Mouse (Mus musculus) left cerebral cortex, postnatal 14 days (tissue): ENCODE results near the gene Pdcd6ip. TPM values are rescaled to one million over a fixed set of nuclear protein-coding genes. Genes with fewer than 3 reads are reported as not detected.
"Not testable (repeated sequence)": the region's sequence is repeated elsewhere in the genome, so short reads cannot be mapped to it uniquely, and the experiment has no call there.

Experiments
- DNase-seq, 2 experiments: peaks; one replicate each; pipeline ENCODE4 v3.0.0; 2021 to 2022; ENCODE audit warnings: low spot score in 2 of 2, mixed read lengths in 1 of 2
- intact Hi-C: fragments of 180-260 bp; cut with DNase I; formaldehyde crosslinking; loops from one replicate; pipeline ENCODE4 v1.15.1; 2025
- long read RNA-seq, 2 experiments: library from polyadenylated mRNA; stranded (forward); transcript quantifications; one replicate each; pipeline ENCODE4 v2.0.0; 2021
- total RNA-seq, 2 experiments: library from RNA; stranded (reverse); gene quantifications; 2 replicates each; pipeline ENCODE4 v1.2.3; 2021

The Pdcd6ip gene
- 10 to 100 TPM; 61.6 to 62.9 TPM for total RNA-seq
- long read RNA-seq, experiment 1, full-length matches to known transcripts = 17 of 37 reads
- long read RNA-seq, experiment 1, partial matches to known transcripts = 10 of 37 reads
- long read RNA-seq, experiment 1, other reads (novel, unspliced or antisense) = 10 of 37 reads
- long read RNA-seq, experiment 2, full-length matches to known transcripts = 22 of 34 reads
- long read RNA-seq, experiment 2, partial matches to known transcripts = 5 of 34 reads
- long read RNA-seq, experiment 2, other reads (novel, unspliced or antisense) = 7 of 34 reads

GRCm38 (mm10) chr9:113707481-113708360, at the start of gene Pdcd6ip:
Pdcd6ip (minus strand) TSS chr9:113708259.
- intact Hi-C loops = no loop called here
- DNase-seq = peak; percentile 94

- DNase-seq = no peak
- intact Hi-C loops = no loop called here
These were observed 48.0 kb upstream of the Pdcd6ip start for GRCm38 (mm10) chr9:113755888-113756719.

GRCm38 (mm10) chr9:113749356-113749755, 41.3 kb upstream of the Pdcd6ip start:
- intact Hi-C loops = no loop called here
- DNase-seq = no peak

GRCm38 (mm10) chr9:113743291-113743690, 35.2 kb upstream of the Pdcd6ip start:
- intact Hi-C loops = loop anchor here (2.0 to 5.0 kb wide), 2 partner anchors 49 to 80 kb away; no protein-coding TSS in a partner anchor
- peak; percentile 7 to 21 for DNase-seq

GRCm38 (mm10) chr9:113742361-113742794, 34.3 kb upstream of the Pdcd6ip start:
- intact Hi-C loops = loop anchor here (2.0 to 5.0 kb wide), 2 partner anchors 50 to 80 kb away; no protein-coding TSS in a partner anchor
- DNase-seq = peak; percentile 51 to 55

- intact Hi-C loops = loop anchor here (2.0 to 5.0 kb wide), 2 partner anchors 51 to 81 kb away; no protein-coding TSS in a partner anchor
- peak in 1 of 2 experiments; percentile 18 for DNase-seq
These were observed 33.6 kb upstream of the Pdcd6ip start for GRCm38 (mm10) chr9:113741637-113742137.

GRCm38 (mm10) chr9:113741108-113741636, 33.1 kb upstream of the Pdcd6ip start, which contains the start of gene Clasp2:
Clasp2 (plus strand) TSS chr9:113741473.
- DNase-seq = peak; percentile 53 to 76
- intact Hi-C loops = loop anchor here (5.0 kb wide), 1 partner anchor 51 kb away; no protein-coding TSS in a partner anchor

GRCm38 (mm10) chr9:113738941-113739340, 30.9 kb upstream of the Pdcd6ip start:
- no peak for DNase-seq
- intact Hi-C loops = no loop called here

- intact Hi-C loops = no loop called here
- peak in 1 of 2 experiments; percentile 19 for DNase-seq
These were observed 30.0 kb upstream of the Pdcd6ip start for GRCm38 (mm10) chr9:113738021-113738420.

GRCm38 (mm10) chr9:113735920-113736319, 27.9 kb upstream of the Pdcd6ip start:
- intact Hi-C loops = no loop called here
- DNase-seq = no peak

GRCm38 (mm10) chr9:113731540-113731939, 23.5 kb upstream of the Pdcd6ip start:
- DNase-seq = no peak
- intact Hi-C loops = no loop called here

GRCm38 (mm10) chr9:113726991-113727680, 19.1 kb upstream of the Pdcd6ip start:
- intact Hi-C loops = no loop called here

GRCm38 (mm10) chr9:113726131-113726530, 18.1 kb upstream of the Pdcd6ip start:
- intact Hi-C loops = no loop called here
- DNase-seq = no peak

More at GRCm38 (mm10) chr9:113726991-113727680, 19.1 kb upstream of the Pdcd6ip start:
- DNase-seq = no peak

GRCm38 (mm10) chr9:113725609-113726008, 17.6 kb upstream of the Pdcd6ip start:
- DNase-seq, intact Hi-C loops: not testable (repeated sequence)

- intact Hi-C loops = no loop called here
- DNase-seq = no peak
These were observed 16.6 kb upstream of the Pdcd6ip start for GRCm38 (mm10) chr9:113724646-113725045.

- intact Hi-C loops = no loop called here
- peak; percentile 49 to 56 for DNase-seq
These were observed 11.0 kb upstream of the Pdcd6ip start for GRCm38 (mm10) chr9:113719063-113719462.

- no peak for DNase-seq
- intact Hi-C loops = no loop called here
These were observed 2.8 kb upstream of the Pdcd6ip start for GRCm38 (mm10) chr9:113710871-113711270.
